Mouse (Mus musculus) myocyte (in vitro differentiated cells): Measurements from ENCODE around the gene Fgf9.

Experiments used
- CEBPB ChIP-seq: IDR thresholded peaks from 2 replicates; pipeline ENCODE4 v1.6.1; 2011; ENCODE audit warnings: mild to moderate bottlenecking, moderate library complexity; ENCODE audit not compliant: poor library complexity, insufficient read depth, severe bottlenecking
- E2F4 ChIP-seq: IDR thresholded peaks from one replicate; pipeline ENCODE4 v1.6.1; 2011; ENCODE audit warnings: mild to moderate bottlenecking, control low read depth, moderate library complexity; ENCODE audit not compliant: insufficient read depth
- MAX ChIP-seq: IDR thresholded peaks from one replicate; pipeline ENCODE4 v1.6.1; 2011; ENCODE audit warnings: low read depth, mild to moderate bottlenecking, control low read depth
- MYOD1 ChIP-seq, 3 experiments: IDR thresholded peaks; one replicate each; pipeline ENCODE4 v1.6.1; 2011; ENCODE audit warnings: control low read depth in 2 of 3, low read depth in 2 of 3, mild to moderate bottlenecking in 2 of 3, moderate library complexity in 1 of 3; ENCODE audit not compliant: insufficient read length in 2 of 3, control insufficient read depth in 1 of 3
- MYOG ChIP-seq, 3 experiments: IDR thresholded peaks; one replicate each; pipeline ENCODE4 v1.6.1; 2011; ENCODE audit warnings: control low read depth in 2 of 3, low read depth in 2 of 3, mild to moderate bottlenecking in 2 of 3; ENCODE audit not compliant: insufficient read length in 2 of 3, control insufficient read depth in 1 of 3, insufficient read depth in 1 of 3
- POLR2A ChIP-seq: IDR thresholded peaks from one replicate; pipeline ENCODE4 v1.6.1; 2011; ENCODE audit warnings: low read depth, mild to moderate bottlenecking, control low read depth, moderate library complexity; ENCODE audit not compliant: insufficient read length
- POLR2AphosphoS2 ChIP-seq: IDR thresholded peaks from one replicate; pipeline ENCODE4 v1.6.1; 2011; ENCODE audit warnings: low read depth, control low read depth; ENCODE audit not compliant: insufficient read length
- REST ChIP-seq: IDR thresholded peaks from one replicate; pipeline ENCODE4 v1.6.1; 2011; ENCODE audit warnings: mild to moderate bottlenecking, control low read depth, moderate library complexity; ENCODE audit not compliant: insufficient read depth, insufficient read length
- SRF ChIP-seq: IDR thresholded peaks from one replicate; pipeline ENCODE4 v1.6.1; 2011; ENCODE audit warnings: low read depth; ENCODE audit not compliant: control insufficient read depth, insufficient read length
- TCF12 ChIP-seq: IDR thresholded peaks from one replicate; pipeline ENCODE4 v1.6.1; 2011; ENCODE audit warnings: mild to moderate bottlenecking, control low read depth; ENCODE audit not compliant: poor library complexity, insufficient read depth, severe bottlenecking
- TCF3 ChIP-seq: IDR thresholded peaks from one replicate; pipeline ENCODE4 v1.6.1; 2011; ENCODE audit warnings: low read depth, control low read depth; ENCODE audit not compliant: insufficient read length
- USF1 ChIP-seq: IDR thresholded peaks from one replicate; pipeline ENCODE4 v1.6.1; 2011; ENCODE audit warnings: low read depth, mild to moderate bottlenecking, control low read depth, moderate library complexity

DNA sequence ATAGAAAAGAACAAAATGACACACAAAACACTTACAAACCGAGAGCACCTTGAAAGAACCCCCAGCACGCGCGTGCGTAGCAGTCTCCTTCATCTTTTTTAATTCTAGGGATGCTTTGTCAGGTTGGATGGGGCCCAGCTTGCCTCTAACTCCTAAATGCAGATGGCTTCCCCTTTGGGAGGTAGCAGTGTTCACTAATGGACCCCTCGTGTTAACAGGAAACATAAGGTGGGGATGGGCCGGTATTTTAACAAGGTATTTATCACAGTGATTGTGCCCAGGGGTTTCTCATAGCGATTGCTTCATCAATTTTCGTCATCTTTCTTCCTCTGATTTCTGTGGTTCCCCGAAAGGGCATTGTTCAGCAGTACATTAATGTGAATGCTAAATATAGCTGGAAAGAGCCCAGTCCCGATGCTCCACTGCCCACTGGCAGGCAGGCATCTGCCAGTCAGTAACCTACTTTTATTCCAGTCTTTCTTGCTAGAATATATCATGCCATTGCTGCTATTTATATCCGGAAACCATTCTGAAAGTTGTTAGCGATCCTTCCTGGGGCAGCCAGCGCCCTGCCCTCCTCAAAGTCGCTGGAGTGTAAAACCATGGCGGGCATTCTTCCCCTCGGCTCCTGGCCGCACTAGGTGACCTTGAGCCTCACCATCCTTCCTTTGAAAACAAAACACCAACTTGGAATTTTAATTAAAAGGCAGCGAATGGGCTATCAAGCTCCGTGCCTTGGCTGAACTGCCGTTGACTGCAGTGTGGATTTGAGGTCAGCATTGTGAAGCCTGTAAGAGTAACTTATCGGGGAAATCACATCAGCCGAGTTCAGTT lies 79.5 kb downstream of the Fgf9 start:
- TF ChIP-seq USF1 (no peak), REST (no peak), TCF3 (no peak), TCF12 (no peak), POLR2AphosphoS2 (no peak), POLR2A (no peak), E2F4 (no peak), MAX (no peak), CEBPB (no peak), MYOD1 (IDR thresholded peaks at IDR 0.05; ENCODE audit: control insufficient read depth in 1 of 3, insufficient read length in 2 of 3, low read depth in 2 of 3) (no peak), SRF (no peak), MYOG (IDR thresholded peaks at IDR 0.05; ENCODE audit: control insufficient read depth in 1 of 3, insufficient read depth in 1 of 3, insufficient read length in 2 of 3, low read depth in 2 of 3) (no peak)
